Mouse (Mus musculus) liver, embryonic 13.5 days (tissue): Measurements from ENCODE around the gene Dph1. TPM values are rescaled to one million over a fixed set of nuclear protein-coding genes. Genes with fewer than 3 reads are reported as not detected.

ENCODE experiments used
- ATAC-seq: fragments of 200-750 bp; cut with Nextera tagmentation; 2 replicates; pipeline ENCODE4 v1.8.0; 2017; ENCODE audit warnings: low read depth, mild to moderate bottlenecking, moderate number of reproducible peaks, moderate library complexity
- DNase-seq: peaks from one replicate; pipeline ENCODE4 v3.0.0; 2022
- H3K27ac ChIP-seq: fragments of 300-500 bp; sonication (generic); 2 replicates; pipeline ENCODE4 v1.5.1; 2015; ENCODE audit warnings: moderate library complexity, mild to moderate bottlenecking, inconsistent platforms
- H3K27me3 ChIP-seq: fragments of 300-500 bp; sonication (generic); 2 replicates; pipeline ENCODE4 v1.6.1; 2015; ENCODE audit warnings: mild to moderate bottlenecking, inconsistent platforms
- H3K36me3 ChIP-seq: fragments of 300-500 bp; sonication (generic); 2 replicates; pipeline ENCODE4 v1.6.1; 2015; ENCODE audit warnings: mild to moderate bottlenecking, inconsistent platforms
- H3K4me1 ChIP-seq: fragments of 300-500 bp; sonication (generic); replicated peaks from 2 replicates; pipeline ENCODE4 v1.6.1; 2015; ENCODE audit warnings: inconsistent platforms
- H3K4me2 ChIP-seq: fragments of 300-500 bp; sonication (generic); 2 replicates; pipeline ENCODE4 v1.6.1; 2015; ENCODE audit warnings: inconsistent platforms, mild to moderate bottlenecking, moderate library complexity
- H3K4me3 ChIP-seq: fragments of 300-500 bp; sonication (generic); replicated peaks from 2 replicates; pipeline ENCODE4 v1.5.1; 2015; ENCODE audit warnings: mild to moderate bottlenecking, inconsistent platforms
- H3K9ac ChIP-seq: fragments of 300-500 bp; sonication (generic); 2 replicates; pipeline ENCODE4 v1.6.1; 2015; ENCODE audit warnings: mild to moderate bottlenecking, inconsistent platforms
- H3K9me3 ChIP-seq: fragments of 300-500 bp; sonication (generic); replicated peaks from 2 replicates; pipeline ENCODE4 v1.6.1; 2016; ENCODE audit warnings: inconsistent platforms
- WGBS: fragments of 180-500 bp; shearing (Covaris S2); methylation state at CpG from one replicate; pipeline ENCODE4 v1.1.7; 2015; ENCODE audit not compliant: insufficient replicate concordance; 5-methylcytosine and 5-hydroxymethylcytosine counted together
- polyA plus RNA-seq: library from polyadenylated mRNA; unstranded; fragments of >200 nt; fragmentation: Nextera tagmentation; extraction: Ambion mirVana; gene quantifications from 2 replicates; pipeline ENCODE4 v1.2.1, GENCODE M21; 2015

Gene Dph1
- polyA plus RNA-seq, 1 experiment from 2014 or later, result 13.8 TPM

DNA sequence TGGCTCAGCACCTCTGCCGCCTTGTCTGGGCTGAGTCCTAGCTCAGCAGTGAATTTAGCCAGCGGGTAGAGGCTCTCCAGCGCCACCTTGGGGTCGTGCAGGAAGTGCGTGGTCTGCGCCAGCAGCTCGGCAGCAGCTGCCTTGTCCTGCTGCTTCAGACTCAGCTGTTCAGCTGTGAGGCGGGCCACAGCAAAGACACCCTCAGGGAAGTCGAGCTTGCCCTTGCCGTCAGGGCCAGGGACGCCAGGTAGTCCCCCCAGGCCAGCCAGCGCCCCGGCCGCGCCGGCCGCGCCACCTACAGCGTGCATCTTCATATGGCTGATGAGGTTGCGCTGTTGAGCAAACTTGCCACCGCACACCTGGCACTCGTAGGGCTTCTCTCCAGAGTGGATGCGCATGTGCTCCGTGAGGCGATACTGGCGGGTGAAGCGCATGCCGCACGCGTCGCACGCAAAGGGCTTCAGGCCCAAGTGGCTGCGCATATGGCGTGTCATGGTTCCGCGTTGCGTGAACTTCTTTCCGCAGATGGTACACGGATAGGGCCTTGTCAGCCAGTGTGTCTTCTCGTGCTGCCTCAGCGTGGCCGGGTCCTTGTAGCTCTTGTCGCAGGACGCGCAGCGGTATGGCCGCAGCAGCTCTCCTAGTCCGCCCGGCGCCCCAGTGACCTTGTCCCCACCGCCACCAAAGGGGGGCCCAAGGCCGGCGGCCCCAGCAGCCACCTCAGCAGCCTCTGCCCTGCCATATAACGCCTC lies 25.4 kb downstream of the Dph1 start:
- Histone ChIP-seq H3K36me3 (peaks cover 22% of the 10 kb centered on the region), H3K27me3 (peaks cover 71% of the 10 kb centered on the region), H3K4me3 (peak overlapping the region; percentile 70), H3K9me3 (no peaks in the 10 kb centered on the region), H3K4me1 (peaks cover 63% of the 10 kb centered on the region), H3K4me2 (peak overlapping the region; percentile 82), H3K27ac (no peak overlapping the region), H3K9ac (peak overlapping the region; percentile 57)
- WGBS, result 6% methylated on average over 54 of the region's 54 CpGs
- DNase-seq (peak; percentile 65), ATAC-seq (peak; percentile 12; the same call in 1 of the 2 replicates)

DNA sequence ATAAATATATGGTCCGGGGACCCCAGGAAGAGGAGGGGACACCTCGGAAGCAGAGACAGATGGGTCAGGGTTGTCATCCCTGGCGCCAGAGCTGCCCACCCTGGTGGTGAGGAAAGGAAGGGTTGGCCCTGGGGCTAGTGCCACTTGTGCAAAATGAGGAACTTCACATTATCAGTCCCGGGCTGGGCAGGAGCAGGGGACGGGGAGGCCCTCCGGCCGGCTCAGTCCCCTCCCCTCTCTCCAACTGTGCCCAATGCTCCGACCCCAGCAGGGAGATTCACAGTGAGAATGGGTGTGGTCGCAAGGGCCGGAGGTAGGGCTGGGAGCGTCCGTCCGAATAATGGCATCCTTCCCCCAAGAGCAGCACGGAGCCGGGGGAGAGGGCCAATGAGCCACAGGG lies 26.3 kb downstream of the Dph1 start:
- Histone ChIP-seq H3K27me3 (peaks cover 62% of the 10 kb centered on the region), H3K36me3 (peaks cover 22% of the 10 kb centered on the region), H3K9me3 (no peaks in the 10 kb centered on the region), H3K4me2 (peak overlapping the region; percentile 82), H3K27ac (no peak overlapping the region), H3K9ac (peak overlapping the region; percentile 57; the same call in 1 of the 2 replicates), H3K4me1 (peaks cover 54% of the 10 kb centered on the region), H3K4me3 (peak overlapping the region; percentile 70; the same call in 1 of the 2 replicates)
- DNase-seq (no peak), ATAC-seq (no peak)
- 14% methylated on average over 15 of the region's 15 CpGs for WGBS

DNA sequence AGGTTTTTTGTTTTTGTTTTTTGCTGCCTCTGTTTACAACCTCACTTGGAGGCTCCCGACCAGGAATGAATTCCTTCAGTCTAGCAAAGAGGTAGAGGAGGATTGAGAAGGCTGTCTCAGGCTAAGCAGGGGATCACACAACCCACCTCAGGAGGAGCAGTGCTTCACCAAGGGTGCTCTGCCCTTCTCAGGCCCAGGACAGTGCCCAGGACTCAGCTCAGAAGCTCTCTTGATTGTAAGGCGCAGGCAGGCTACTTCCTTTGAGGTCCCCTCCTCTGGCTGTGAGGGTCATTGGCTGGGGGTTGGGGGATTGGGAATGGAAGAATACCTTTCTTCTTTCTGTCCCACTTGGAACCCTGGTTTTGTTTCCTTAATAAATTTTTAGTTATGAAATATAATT lies 27.0 kb downstream of the Dph1 start:
- no peak for DNase-seq
- no peak overlapping the region for H3K4me2 ChIP-seq
- H3K4me1 ChIP-seq, result peaks cover 47% of the 10 kb centered on the region
- no peak overlapping the region for H3K4me3 ChIP-seq
- H3K9ac ChIP-seq, result no peak overlapping the region
- no peak overlapping the region for H3K27ac ChIP-seq
- H3K36me3 ChIP-seq, result peaks cover 22% of the 10 kb centered on the region
- ATAC-seq, result no peak
- WGBS, result 70% methylated on average over 2 of the region's 2 CpGs
- H3K9me3 ChIP-seq, result no peaks in the 10 kb centered on the region
- H3K27me3 ChIP-seq, result peaks cover 55% of the 10 kb centered on the region

DNA sequence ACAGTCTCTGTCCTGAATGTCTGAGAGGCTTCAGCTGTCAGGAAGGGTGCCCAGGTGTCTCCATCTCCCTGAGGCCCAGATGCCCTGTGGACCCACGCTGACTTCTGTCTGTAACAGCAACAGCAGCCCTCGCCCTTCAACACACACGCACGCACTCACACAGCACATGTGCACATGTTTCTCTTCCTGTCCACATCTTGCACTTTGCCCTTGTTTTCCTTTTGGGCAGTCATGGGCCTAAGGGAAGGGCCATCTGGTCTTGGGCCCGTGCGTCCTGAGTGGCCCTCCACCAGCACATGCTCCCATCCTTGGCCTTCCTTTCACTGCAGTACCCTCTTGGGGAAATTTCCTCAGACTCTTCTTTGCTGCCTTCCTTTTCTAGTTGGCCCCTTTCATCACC lies 27.7 kb downstream of the Dph1 start:
- no peaks in the 10 kb centered on the region for H3K9me3 ChIP-seq
- peaks cover 46% of the 10 kb centered on the region for H3K4me1 ChIP-seq
- 79% methylated on average over 6 of the region's 6 CpGs for WGBS
- H3K27me3 ChIP-seq, result peaks cover 49% of the 10 kb centered on the region
- DNase-seq (no peak), ATAC-seq (no peak)
- no peak overlapping the region for H3K9ac ChIP-seq
- H3K27ac ChIP-seq, result no peak overlapping the region
- H3K4me3 ChIP-seq, result no peak overlapping the region
- H3K36me3 ChIP-seq, result peaks cover 22% of the 10 kb centered on the region
- H3K4me2 ChIP-seq, result no peak overlapping the region

DNA sequence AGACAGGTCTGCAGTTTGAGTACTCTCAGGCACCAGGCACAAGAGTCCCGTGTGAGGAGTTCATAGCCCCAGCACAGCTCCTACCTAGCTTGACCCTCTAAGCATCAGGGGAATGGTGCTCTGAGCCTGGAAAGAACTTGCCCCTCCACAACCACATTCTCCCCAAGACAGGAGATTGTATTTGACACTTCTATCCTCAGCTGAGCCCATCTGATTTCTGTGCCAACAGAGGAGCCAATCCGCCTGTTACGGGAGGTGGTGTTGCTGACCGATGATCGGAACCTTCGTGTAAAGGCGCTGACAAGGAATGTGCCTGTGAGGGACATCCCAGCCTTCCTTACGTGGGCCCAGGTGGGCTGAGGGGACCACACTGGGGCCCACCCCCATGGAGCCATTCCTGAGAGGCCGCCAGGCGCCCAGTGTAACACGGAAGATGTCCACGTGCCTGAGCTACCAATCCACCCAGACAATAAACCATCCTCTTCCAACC lies 28.4 kb downstream of the Dph1 start:
- H3K27ac ChIP-seq, result no peak overlapping the region
- peaks cover 43% of the 10 kb centered on the region for H3K4me1 ChIP-seq
- H3K9me3 ChIP-seq, result no peaks in the 10 kb centered on the region
- H3K27me3 ChIP-seq, result peaks cover 41% of the 10 kb centered on the region
- H3K9ac ChIP-seq, result no peak overlapping the region
- DNase-seq, result no peak
- H3K4me3 ChIP-seq, result no peak overlapping the region
- no peak overlapping the region for H3K4me2 ChIP-seq
- WGBS, result 90% methylated on average over 12 of the region's 12 CpGs
- no peak for ATAC-seq
- peaks cover 22% of the 10 kb centered on the region for H3K36me3 ChIP-seq

DNA sequence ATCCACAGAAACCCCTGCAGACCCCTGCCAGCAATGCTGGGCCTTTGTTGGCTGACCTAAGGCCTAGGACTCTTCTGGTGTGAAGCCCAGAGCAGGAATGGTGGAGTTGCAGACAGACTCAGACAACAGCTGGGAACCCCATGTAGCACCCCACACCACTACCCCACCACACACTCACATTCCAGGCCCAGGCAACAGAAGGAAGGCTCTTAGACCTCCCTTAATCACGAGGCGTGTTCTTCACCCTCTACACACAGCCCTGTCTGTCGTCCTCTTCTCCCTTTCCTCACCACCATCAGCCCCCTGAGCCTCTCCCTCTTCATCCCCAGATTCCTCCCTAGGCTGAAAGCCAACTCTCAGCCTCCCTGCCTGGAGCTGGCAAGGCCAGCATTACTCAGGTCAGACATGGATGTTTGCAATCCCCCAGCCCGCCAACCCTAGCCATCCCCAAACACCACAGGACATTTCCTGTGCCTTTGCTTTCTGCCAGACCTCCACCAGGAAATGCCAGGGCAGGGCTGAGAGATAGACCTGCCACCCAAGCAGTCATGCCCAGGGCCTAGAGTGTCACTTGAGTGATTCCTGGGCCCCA lies 29.5 kb downstream of the Dph1 start:
- Histone ChIP-seq H3K4me1 (peaks cover 43% of the 10 kb centered on the region), H3K27ac (no peak overlapping the region; the same call in 1 of the 2 replicates), H3K27me3 (peaks cover 30% of the 10 kb centered on the region), H3K9ac (no peak overlapping the region), H3K36me3 (peaks cover 22% of the 10 kb centered on the region), H3K4me3 (no peak overlapping the region), H3K4me2 (no peak overlapping the region), H3K9me3 (no peaks in the 10 kb centered on the region)
- ATAC-seq (no peak), DNase-seq (no peak)
- 56% methylated on average over 4 of the region's 4 CpGs for WGBS

DNA sequence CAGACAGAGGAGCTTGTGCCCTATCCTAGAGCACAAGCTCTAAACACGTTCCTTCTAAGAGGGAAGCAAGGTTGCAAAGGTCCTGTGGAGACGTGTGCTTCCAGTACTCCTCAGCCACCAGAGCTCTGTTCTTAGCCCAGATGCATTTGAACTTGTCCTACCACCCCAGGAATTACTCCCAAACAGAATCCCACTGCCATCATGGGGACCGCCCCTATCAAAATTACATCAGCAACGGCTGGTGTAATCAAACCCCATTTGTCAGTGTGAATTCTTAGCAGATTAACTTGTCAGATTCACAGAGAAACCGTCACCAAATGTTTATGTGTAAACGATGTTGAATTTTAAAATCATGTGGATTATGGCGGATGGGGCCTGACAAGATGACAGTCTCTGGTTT lies 30.1 kb downstream of the Dph1 start:
- 74% methylated on average over 7 of the region's 7 CpGs for WGBS
- ATAC-seq, result no peak
- peaks cover 42% of the 10 kb centered on the region for H3K4me1 ChIP-seq

DNA sequence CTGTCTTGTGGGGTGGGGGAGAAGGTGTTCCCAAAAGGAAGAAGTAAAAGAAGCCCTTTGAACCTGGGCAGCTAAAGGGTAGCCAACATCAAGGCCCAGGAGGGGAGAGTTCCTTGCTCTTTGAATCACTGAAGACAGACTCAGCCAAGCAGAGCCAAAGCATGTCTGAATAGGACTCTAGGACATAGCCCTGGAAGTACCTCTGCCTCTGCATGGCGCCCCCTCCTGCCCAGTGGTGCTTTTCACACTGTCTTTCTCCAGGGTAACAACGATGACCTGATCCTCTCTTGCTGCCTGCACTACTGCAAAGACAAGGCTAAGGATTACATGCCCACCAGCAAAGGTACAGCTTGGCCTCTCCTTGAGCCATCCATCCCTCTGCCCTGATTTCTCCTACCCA lies 31.5 kb downstream of the Dph1 start:
- 47% methylated on average over 2 of the region's 2 CpGs for WGBS
- Histone ChIP-seq H3K27me3 (peaks cover 11% of the 10 kb centered on the region), H3K4me3 (no peak overlapping the region), H3K9ac (no peak overlapping the region), H3K27ac (no peak overlapping the region), H3K4me1 (peaks cover 35% of the 10 kb centered on the region), H3K4me2 (no peak overlapping the region), H3K36me3 (peaks cover 18% of the 10 kb centered on the region), H3K9me3 (no peaks in the 10 kb centered on the region)
- ATAC-seq, result no peak
- no peak for DNase-seq

More for the DNA sequence above, 30.1 kb downstream of the Dph1 start:
- no peaks in the 10 kb centered on the region for H3K9me3 ChIP-seq
- H3K4me2 ChIP-seq, result no peak overlapping the region
- H3K9ac ChIP-seq, result no peak overlapping the region
- H3K4me3 ChIP-seq, result no peak overlapping the region
- H3K27ac ChIP-seq, result no peak overlapping the region
- peaks cover 24% of the 10 kb centered on the region for H3K27me3 ChIP-seq
- DNase-seq, result no peak
- peaks cover 21% of the 10 kb centered on the region for H3K36me3 ChIP-seq

DNA sequence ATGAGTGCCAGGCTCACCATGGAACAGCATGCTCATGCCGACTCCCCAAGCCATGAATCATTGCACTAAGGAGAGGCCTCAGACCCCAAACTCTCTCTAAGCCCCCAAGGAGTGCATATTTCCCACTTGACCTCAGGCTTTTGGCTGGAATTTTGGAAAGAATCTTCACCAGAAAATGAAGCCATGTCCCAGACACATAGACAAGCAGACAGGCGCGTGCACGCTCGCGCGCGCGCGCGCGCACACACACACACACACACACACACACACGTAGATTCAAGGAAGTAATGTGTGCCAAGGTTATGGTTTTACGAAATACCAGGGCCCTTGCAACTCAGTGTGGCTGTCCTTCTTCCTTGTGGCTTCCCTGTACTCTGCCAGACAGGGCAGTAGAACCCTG lies 32.6 kb downstream of the Dph1 start:
- H3K4me3 ChIP-seq, result no peak overlapping the region
- H3K9me3 ChIP-seq, result no peaks in the 10 kb centered on the region
- DNase-seq, result no peak
- no peak overlapping the region for H3K27ac ChIP-seq
- peaks cover 42% of the 10 kb centered on the region for H3K4me1 ChIP-seq
- WGBS, result 92% methylated on average over 14 of the region's 14 CpGs
- no peaks in the 10 kb centered on the region for H3K27me3 ChIP-seq
- no peak overlapping the region for H3K9ac ChIP-seq
- H3K36me3 ChIP-seq, result peaks cover 18% of the 10 kb centered on the region
- H3K4me2 ChIP-seq, result no peak overlapping the region
- ATAC-seq, result no peak

DNA sequence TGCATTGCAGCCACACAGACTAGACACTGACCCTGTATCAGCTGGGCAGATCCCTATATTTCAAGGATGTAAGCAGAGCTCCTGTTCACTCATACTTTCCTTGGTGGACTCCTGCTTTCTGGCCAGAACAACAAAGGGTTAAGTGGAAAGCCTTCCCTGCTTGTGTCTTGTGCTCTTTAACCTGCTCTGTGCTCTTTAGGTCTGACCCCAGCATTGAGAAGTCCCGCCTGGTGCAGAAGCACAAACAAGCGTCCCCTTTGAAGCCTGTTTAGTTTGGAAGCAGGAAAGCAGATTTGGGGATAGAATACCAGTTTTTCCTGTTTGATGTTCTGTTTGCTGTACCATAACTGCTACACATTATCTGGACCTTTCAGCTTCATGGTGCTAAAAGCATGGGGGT lies 33.1 kb downstream of the Dph1 start:
- peaks cover 47% of the 10 kb centered on the region for H3K4me1 ChIP-seq
- ATAC-seq (no peak), DNase-seq (no peak)
- 59% methylated on average over 2 of the region's 2 CpGs for WGBS
- H3K9ac ChIP-seq, result no peak overlapping the region
- H3K36me3 ChIP-seq, result peaks cover 14% of the 10 kb centered on the region
- no peak overlapping the region for H3K4me3 ChIP-seq
- H3K27me3 ChIP-seq, result no peaks in the 10 kb centered on the region
- H3K4me2 ChIP-seq, result no peak overlapping the region
- H3K27ac ChIP-seq, result no peak overlapping the region
- no peaks in the 10 kb centered on the region for H3K9me3 ChIP-seq

DNA sequence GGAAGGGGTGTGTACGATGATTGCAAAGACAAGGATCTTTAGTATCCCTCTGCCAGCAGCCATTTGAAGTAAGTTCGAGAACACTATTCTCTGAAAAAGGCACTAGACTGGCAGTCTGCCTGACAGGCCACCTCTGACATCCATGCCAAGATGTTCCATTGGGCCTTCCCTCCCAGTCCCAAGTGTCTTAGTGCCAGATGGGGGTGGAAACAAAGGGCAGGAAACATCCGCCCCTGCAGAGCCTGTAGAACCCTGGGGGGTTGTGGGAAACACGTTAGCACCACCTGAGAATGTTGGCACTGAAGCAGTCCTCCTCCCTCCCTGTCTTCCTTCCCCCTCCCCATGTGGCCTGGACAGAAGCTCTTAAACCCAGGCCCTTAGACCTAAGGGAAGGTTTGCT lies 34.0 kb downstream of the Dph1 start:
- ATAC-seq, result no peak
- peaks cover 50% of the 10 kb centered on the region for H3K4me1 ChIP-seq
- H3K9me3 ChIP-seq, result no peaks in the 10 kb centered on the region
- DNase-seq, result no peak
- H3K27me3 ChIP-seq, result no peaks in the 10 kb centered on the region
- no peak overlapping the region for H3K9ac ChIP-seq
- 72% methylated on average over 4 of the region's 4 CpGs for WGBS
- H3K4me3 ChIP-seq, result no peak overlapping the region
- H3K36me3 ChIP-seq, result 0 out of 2 replicates have a peak, but pooled peaks cover 9% of the 10 kb centered on the region
- no peak overlapping the region; the same call in 1 of the 2 replicates for H3K27ac ChIP-seq
- H3K4me2 ChIP-seq, result no peak overlapping the region
